Mouse (Mus musculus) embryonic facial prominence, embryonic 14.5 days (tissue): ENCODE measurements around the gene Agap1. TPM values are rescaled to one million over a fixed set of nuclear protein-coding genes. Genes with fewer than 3 reads are reported as not detected.

ENCODE experiments used
- ATAC-seq: fragments of 200-750 bp; cut with Nextera tagmentation; 2 replicates; pipeline ENCODE4 v1.8.0; 2017; ENCODE audit warnings: low read depth, moderate number of reproducible peaks, moderate TSS enrichment
- DNase-seq: peaks from one replicate; pipeline ENCODE4 v3.0.0-alpha.2; 2015; ENCODE audit warnings: low spot score
- H3K27ac ChIP-seq: fragments of 300-500 bp; sonication (generic); replicated peaks from 2 replicates; pipeline ENCODE4 v1.5.1; 2014; ENCODE audit warnings: low read depth, mild to moderate bottlenecking, low read length, moderate library complexity
- H3K27me3 ChIP-seq: fragments of 300-500 bp; sonication (generic); replicated peaks from 2 replicates; pipeline ENCODE4 v1.6.1; 2014; ENCODE audit warnings: low read length; ENCODE audit not compliant: control insufficient read depth, insufficient read depth
- H3K36me3 ChIP-seq: fragments of 300-500 bp; sonication (generic); 2 replicates; pipeline ENCODE4 v1.6.1; 2014; ENCODE audit warnings: low read length, mixed read lengths; ENCODE audit not compliant: control insufficient read depth, insufficient read depth
- H3K4me1 ChIP-seq: fragments of 300-500 bp; sonication (generic); 2 replicates; pipeline ENCODE4 v1.6.1; 2014; ENCODE audit warnings: antibody characterized with exemption, low read length; ENCODE audit not compliant: control insufficient read depth, insufficient read depth
- H3K4me2 ChIP-seq: fragments of 300-500 bp; sonication (generic); 2 replicates; pipeline ENCODE4 v1.6.1; 2014; ENCODE audit warnings: low read depth, mild to moderate bottlenecking, low read length, moderate library complexity, mixed read lengths
- H3K4me3 ChIP-seq: fragments of 300-500 bp; sonication (generic); 2 replicates; pipeline ENCODE4 v1.5.1; 2014; ENCODE audit warnings: low read depth, mild to moderate bottlenecking, low read length
- H3K9ac ChIP-seq: fragments of 300-500 bp; sonication (generic); 2 replicates; pipeline ENCODE4 v1.6.1; 2014; ENCODE audit warnings: low read depth, mild to moderate bottlenecking, low read length, moderate library complexity, mixed read lengths
- H3K9me3 ChIP-seq: fragments of 300-500 bp; sonication (generic); 2 replicates; pipeline ENCODE4 v1.6.1; 2016; ENCODE audit warnings: low read length; ENCODE audit not compliant: control insufficient read depth
- WGBS: fragments of 180-500 bp; shearing (Covaris S2); extraction: QIAGEN DNeasy Blood & Tissue Kit; methylation state at CpG from one replicate; pipeline ENCODE4 v1.1.7; 2014; 5-methylcytosine and 5-hydroxymethylcytosine counted together
- polyA plus RNA-seq: library from polyadenylated mRNA; unstranded; fragments of >200 nt; fragmentation: Nextera tagmentation; extraction: Ambion mirVana; gene quantifications from 2 replicates; pipeline ENCODE4 v1.2.1, GENCODE M21; 2014

Agap1 gene
- polyA plus RNA-seq, 1 experiment from 2014 or later, result 19.9 TPM

DNA sequence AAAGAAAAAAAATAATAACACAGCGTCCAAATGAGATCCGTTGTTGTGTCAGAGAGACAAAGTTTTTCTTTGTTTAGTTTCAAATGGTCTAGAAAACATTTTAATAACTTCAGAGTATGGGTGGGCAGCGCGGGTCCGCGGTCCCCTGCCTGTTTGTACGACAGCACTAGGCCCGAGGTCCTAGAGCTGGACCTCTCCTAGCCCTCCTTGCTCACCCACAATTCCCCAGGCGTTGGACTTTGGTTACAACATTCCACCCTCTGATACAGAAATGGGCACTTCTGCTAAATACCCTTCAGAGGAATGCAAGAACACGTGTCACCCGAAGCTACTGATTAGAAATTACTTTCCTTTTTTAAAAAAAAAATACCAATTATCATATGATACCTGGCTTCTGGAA, 296.7 kb downstream of the Agap1 start:
- DNase-seq (no peak), ATAC-seq (no peak)
- no peak overlapping the region for H3K4me3 ChIP-seq
- H3K9ac ChIP-seq, result no peak overlapping the region
- WGBS, result 66% methylated on average over 11 of the region's 11 CpGs
- H3K9me3 ChIP-seq, result no peaks in the 10 kb centered on the region
- no peak overlapping the region for H3K4me2 ChIP-seq
- H3K36me3 ChIP-seq, result no peaks in the 10 kb centered on the region
- H3K4me1 ChIP-seq, result peaks cover 14% of the 10 kb centered on the region; the same call in 1 of the 2 replicates
- H3K27ac ChIP-seq, result no peak overlapping the region
- H3K27me3 ChIP-seq, result no peaks in the 10 kb centered on the region

GRCm38 (mm10) chr1:89752659-89753058, 298.1 kb downstream of the Agap1 start:
- no peak overlapping the region for H3K9ac ChIP-seq
- WGBS, result 100% methylated on average over 3 of the region's 3 CpGs

GRCm38 (mm10) chr1:89755358-89755757, 300.8 kb downstream of the Agap1 start:
- Histone ChIP-seq H3K4me1 (peaks cover 10% of the 10 kb centered on the region; the same call in 1 of the 2 replicates), H3K4me2 (no peak overlapping the region), H3K27me3 (no peaks in the 10 kb centered on the region), H3K27ac (no peak overlapping the region), H3K9ac (no peak overlapping the region), H3K9me3 (0 out of 2 replicates have a peak, but pooled peaks cover 3% of the 10 kb centered on the region), H3K4me3 (no peak overlapping the region), H3K36me3 (no peaks in the 10 kb centered on the region)
- ATAC-seq, result no peak
- WGBS, result 65% methylated on average over 12 of the region's 12 CpGs
- no peak for DNase-seq

More at GRCm38 (mm10) chr1:89752659-89753058, 298.1 kb downstream of the Agap1 start:
- Histone ChIP-seq H3K27ac (no peak overlapping the region), H3K27me3 (no peaks in the 10 kb centered on the region), H3K36me3 (no peaks in the 10 kb centered on the region), H3K9me3 (no peaks in the 10 kb centered on the region), H3K4me1 (peaks cover 14% of the 10 kb centered on the region; the same call in 1 of the 2 replicates), H3K4me2 (no peak overlapping the region), H3K4me3 (no peak overlapping the region)
- DNase-seq (no peak), ATAC-seq (no peak)

GRCm38 (mm10) chr1:89756387-89756786, 301.8 kb downstream of the Agap1 start:
- Histone ChIP-seq H3K4me3 (no peak overlapping the region), H3K9ac (no peak overlapping the region), H3K27ac (no peak overlapping the region), H3K4me2 (no peak overlapping the region), H3K4me1 (no peaks in the 10 kb centered on the region), H3K27me3 (no peaks in the 10 kb centered on the region), H3K36me3 (no peaks in the 10 kb centered on the region), H3K9me3 (0 out of 2 replicates have a peak, but pooled peaks cover 3% of the 10 kb centered on the region)
- WGBS, result 37% methylated on average over 8 of the region's 8 CpGs
- no peak for DNase-seq
- ATAC-seq, result no peak

GRCm38 (mm10) chr1:89757545-89757944, 302.9 kb downstream of the Agap1 start:
- Histone ChIP-seq H3K27me3 (no peaks in the 10 kb centered on the region), H3K4me1 (no peaks in the 10 kb centered on the region), H3K9ac (no peak overlapping the region), H3K36me3 (no peaks in the 10 kb centered on the region), H3K27ac (no peak overlapping the region), H3K4me2 (no peak overlapping the region), H3K4me3 (no peak overlapping the region), H3K9me3 (0 out of 2 replicates have a peak, but pooled peaks cover 3% of the 10 kb centered on the region)
- ATAC-seq, result no peak
- no peak for DNase-seq
- WGBS, result 50% methylated on average over 3 of the region's 3 CpGs

DNA sequence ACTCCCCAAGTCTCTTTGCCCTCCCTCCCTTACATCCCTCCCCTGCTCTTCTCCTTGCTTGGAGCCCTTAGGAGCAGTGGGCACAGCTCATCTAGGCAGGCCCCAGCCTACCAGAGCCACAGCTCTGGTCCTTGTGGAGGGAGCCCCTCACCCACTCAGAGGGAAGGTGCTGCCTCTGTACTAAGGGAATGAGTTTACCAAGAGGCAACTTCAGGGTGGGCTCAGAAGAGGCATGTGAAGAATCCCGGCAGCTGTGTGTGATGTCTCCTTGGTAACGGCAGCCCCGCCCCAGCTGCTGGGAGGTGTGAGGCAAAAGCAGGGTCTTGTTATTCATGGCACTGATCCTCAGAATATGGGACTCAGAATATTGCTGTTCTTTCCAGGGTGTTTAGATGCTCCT, 309.3 kb downstream of the Agap1 start:
- H3K9ac ChIP-seq, result no peak overlapping the region
- no peaks in the 10 kb centered on the region for H3K27me3 ChIP-seq
- DNase-seq (peak; percentile 84), ATAC-seq (peak; percentile 80)
- WGBS, result 17% methylated on average over 3 of the region's 3 CpGs
- H3K36me3 ChIP-seq, result no peaks in the 10 kb centered on the region
- H3K27ac ChIP-seq, result no peak overlapping the region
- H3K4me1 ChIP-seq, result peaks cover 20% of the 10 kb centered on the region
- H3K4me2 ChIP-seq, result no peak overlapping the region
- H3K9me3 ChIP-seq, result no peaks in the 10 kb centered on the region
- no peak overlapping the region for H3K4me3 ChIP-seq

- 40% methylated on average over 8 of the region's 8 CpGs for WGBS
- no peaks in the 10 kb centered on the region; the same call in 1 of the 2 replicates for H3K36me3 ChIP-seq
- H3K4me2 ChIP-seq, result no peak overlapping the region
- ATAC-seq, result no peak
- H3K4me1 ChIP-seq, result peaks cover 20% of the 10 kb centered on the region
- H3K9ac ChIP-seq, result no peak overlapping the region
- H3K4me3 ChIP-seq, result no peak overlapping the region
- no peak overlapping the region for H3K27ac ChIP-seq
- H3K9me3 ChIP-seq, result no peaks in the 10 kb centered on the region
- H3K27me3 ChIP-seq, result no peaks in the 10 kb centered on the region
- DNase-seq, result no peak
These were observed 312.3 kb downstream of the Agap1 start for GRCm38 (mm10) chr1:89766891-89767290.

DNA sequence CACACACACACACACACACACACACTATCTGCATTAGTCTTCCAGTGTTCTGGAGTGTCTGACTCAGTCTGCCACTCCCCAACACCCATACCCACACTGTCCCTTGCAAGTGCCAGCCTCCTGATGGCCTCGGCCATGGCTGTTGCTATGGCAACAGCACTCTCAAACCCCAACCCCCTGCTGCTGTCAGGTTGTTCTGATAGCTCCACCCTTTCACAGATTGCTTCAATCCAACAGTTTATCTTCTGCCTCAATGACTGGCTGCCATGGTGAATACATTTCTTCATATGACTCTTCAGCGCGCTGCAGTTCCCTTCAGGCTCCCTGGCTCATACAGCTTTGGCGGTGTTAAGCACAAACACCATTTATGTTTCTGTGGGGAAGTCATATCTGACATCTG, 315.0 kb downstream of the Agap1 start:
- Histone ChIP-seq H3K27ac (no peak overlapping the region), H3K9me3 (no peaks in the 10 kb centered on the region), H3K4me1 (peaks cover 9% of the 10 kb centered on the region), H3K9ac (no peak overlapping the region), H3K4me2 (no peak overlapping the region), H3K27me3 (no peaks in the 10 kb centered on the region), H3K36me3 (no peaks in the 10 kb centered on the region; the same call in 1 of the 2 replicates), H3K4me3 (no peak overlapping the region)
- ATAC-seq, result no peak
- WGBS, result 84% methylated on average over 4 of the region's 4 CpGs
- no peak for DNase-seq

- DNase-seq (no peak), ATAC-seq (no peak)
- Histone ChIP-seq H3K9me3 (no peaks in the 10 kb centered on the region), H3K4me2 (no peak overlapping the region), H3K4me3 (no peak overlapping the region), H3K9ac (no peak overlapping the region), H3K27me3 (no peaks in the 10 kb centered on the region), H3K27ac (no peak overlapping the region), H3K4me1 (peaks cover 9% of the 10 kb centered on the region), H3K36me3 (no peaks in the 10 kb centered on the region; the same call in 1 of the 2 replicates)
- WGBS, result 62% methylated on average over 1 of the region's 1 CpGs
These were observed 315.7 kb downstream of the Agap1 start for GRCm38 (mm10) chr1:89770298-89770697.
